ENCODE assay signal across 18 mouse cellular contexts in genomic region chr19:48371787-48372186, GRCm38 (mm10).
"Had no signal": no experiment of that assay in that cellular context is flagged by ENCODE, and none has a peak within 500 bp of the region (broad histone marks: within the 10 kb centered on the region; RNA-seq: fewer than 3 reads in every experiment).

No protein-coding gene starts in this region.

- DNase-seq: lung, adult 18-20 months; lung, embryonic 14.5 days; lung, postnatal 14 days; midbrain, embryonic 14.5 days; retina, postnatal 1 day; right cerebral cortex, adult 18-20 months; right cerebral cortex, postnatal 25 days; right cerebral cortex, postnatal 4 days; spleen, adult 18-20 months; thymus, adult 18-20 months; thymus, postnatal 14 days; thymus, postnatal 36 days had no signal

- H3K4me1 ChIP-seq: midbrain, embryonic 12.5 days had no signal

- H3K27ac ChIP-seq: midbrain, embryonic 10.5 days; midbrain, embryonic 12.5 days; neural tube, embryonic 13.5 days; neural tube, embryonic 15.5 days had no signal

- H3K4me2 ChIP-seq: lung, embryonic 14.5 days; midbrain, embryonic 12.5 days; neural tube, embryonic 13.5 days; neural tube, embryonic 15.5 days had no signal

- H3K4me3 ChIP-seq: midbrain, embryonic 10.5 days; midbrain, embryonic 12.5 days; myocyte; neural tube, embryonic 13.5 days; neural tube, embryonic 15.5 days had no signal

- H3K27me3 ChIP-seq: midbrain, embryonic 12.5 days; neural tube, embryonic 13.5 days; neural tube, embryonic 15.5 days had no signal

- H3K9me3 ChIP-seq: midbrain, embryonic 10.5 days; midbrain, embryonic 12.5 days; neural tube, embryonic 13.5 days; neural tube, embryonic 15.5 days had no signal

- H3K36me3 ChIP-seq: midbrain, embryonic 10.5 days; midbrain, embryonic 12.5 days; neural tube, embryonic 13.5 days; neural tube, embryonic 15.5 days had no signal

- ATAC-seq: midbrain, embryonic 16.5 days had no signal

- H3K9ac ChIP-seq: lung, embryonic 14.5 days; midbrain, embryonic 12.5 days; neural tube, embryonic 13.5 days; neural tube, embryonic 15.5 days had no signal
